Mouse (Mus musculus) hindbrain, postnatal 0 days (tissue): ENCODE measurements around the gene Mcam. TPM values are rescaled to one million over a fixed set of nuclear protein-coding genes. Genes with fewer than 3 reads are reported as not detected.

ENCODE experiments used
- ATAC-seq: fragments of 200-750 bp; cut with Nextera tagmentation; 2 replicates; pipeline ENCODE4 v1.8.0; 2017; ENCODE audit warnings: mild to moderate bottlenecking, moderate TSS enrichment, moderate library complexity
- DNase-seq: peaks from one replicate; pipeline ENCODE4 v3.0.0-alpha.2; 2015; ENCODE audit warnings: low spot score
- H3K27ac ChIP-seq: fragments of 300-500 bp; sonication (generic); 2 replicates; pipeline ENCODE4 v1.5.1; 2014; ENCODE audit warnings: mild to moderate bottlenecking
- H3K27me3 ChIP-seq: fragments of 300-500 bp; sonication (generic); 2 replicates; pipeline ENCODE4 v1.6.1; 2014; ENCODE audit warnings: low read length, mixed read lengths; ENCODE audit not compliant: insufficient read depth
- H3K36me3 ChIP-seq: fragments of 300-500 bp; sonication (generic); 2 replicates; pipeline ENCODE4 v1.6.1; 2014; ENCODE audit warnings: low read length, mixed read lengths; ENCODE audit not compliant: insufficient read depth
- H3K4me1 ChIP-seq: fragments of 300-500 bp; sonication (generic); 2 replicates; pipeline ENCODE4 v1.6.1; 2014; ENCODE audit warnings: antibody characterized with exemption, low read length, mixed read lengths; ENCODE audit not compliant: insufficient read depth
- H3K4me2 ChIP-seq: fragments of 300-500 bp; sonication (generic); 2 replicates; pipeline ENCODE4 v1.6.1; 2014; ENCODE audit warnings: low read depth, mild to moderate bottlenecking, low read length, moderate library complexity, mixed read lengths
- H3K4me3 ChIP-seq: fragments of 300-500 bp; sonication (generic); 2 replicates; pipeline ENCODE4 v1.5.1; 2014; ENCODE audit warnings: low read length
- H3K9ac ChIP-seq: fragments of 300-500 bp; sonication (generic); replicated peaks from 2 replicates; pipeline ENCODE4 v1.6.1; 2014; ENCODE audit warnings: mild to moderate bottlenecking, low read length, moderate library complexity, mixed read lengths
- H3K9me3 ChIP-seq: fragments of 300-500 bp; sonication (generic); 2 replicates; pipeline ENCODE4 v1.6.1; 2016; ENCODE audit warnings: low read length, mixed read lengths
- CTCF ChIP-seq: IDR thresholded peaks from 2 replicates; pipeline ENCODE4 v1.5.1; 2016; ENCODE audit warnings: antibody characterized with exemption, control low read depth, low read depth
- WGBS: fragments of 180-500 bp; shearing (Covaris S2); extraction: QIAGEN DNeasy Blood & Tissue Kit; methylation state at CpG from one replicate; pipeline ENCODE4 v1.1.7; 2014; 5-methylcytosine and 5-hydroxymethylcytosine counted together
- polyA plus RNA-seq: library from polyadenylated mRNA; unstranded; fragments of >200 nt; fragmentation: Nextera tagmentation; extraction: Ambion mirVana; gene quantifications from 2 replicates; pipeline ENCODE4 v1.2.1, GENCODE M21; 2015
- total RNA-seq: library from RNA; depleted of rRNA; stranded (reverse); fragments of >200 nt; gene quantifications from 2 replicates; pipeline ENCODE4 v1.2.3, GENCODE M21; 2014; rRNA removed

Gene Mcam
- 23.7 and 29.5 TPM in 2 replicates for total RNA-seq
- polyA plus RNA-seq: 8.0 and 9.0 TPM in 2 replicates

GRCm38 (mm10) chr9:44134101-44134850, at the start of gene Mcam:
Gene Mcam (plus strand): TSS chr9:44134469.
- no peak for TF ChIP-seq CTCF
- Histone ChIP-seq H3K9ac (peak within 1 kb of the TSS; percentile 39; the same call in 1 of the 2 replicates), H3K9me3 (no peaks in the 10 kb centered on the region), H3K27me3 (peaks cover 21% of the 10 kb centered on the region; the same call in 1 of the 2 replicates), H3K4me1 (peaks cover 8% of the 10 kb centered on the region), H3K4me3 (peak within 1 kb of the TSS; percentile 42), H3K4me2 (peak within 1 kb of the TSS; percentile 63), H3K27ac (peak within 1 kb of the TSS; percentile 32; the same call in 1 of the 2 replicates), H3K36me3 (no peaks in the 10 kb centered on the region)
- DNase-seq (peak; percentile 75), ATAC-seq (peak; percentile 43; the same call in 1 of the 2 replicates)
- WGBS: 1% methylated on average over 52 of the region's 55 CpGs

- H3K27me3 ChIP-seq: peaks cover 14% of the 10 kb centered on the region; the same call in 1 of the 2 replicates
- WGBS: under 1% methylated on average over 54 of the region's 62 CpGs
- no peaks in the 10 kb centered on the region for H3K36me3 ChIP-seq
- H3K9me3 ChIP-seq: no peaks in the 10 kb centered on the region
- peaks cover 22% of the 10 kb centered on the region for H3K4me1 ChIP-seq
- peak; percentile 80 for DNase-seq
- H3K4me2 ChIP-seq: peak overlapping the region; percentile 93
- no peak for TF ChIP-seq CTCF
- H3K27ac ChIP-seq: no peak overlapping the region
- ATAC-seq: peak; percentile 54
- peak overlapping the region; percentile 57 for H3K4me3 ChIP-seq
- H3K9ac ChIP-seq: peak overlapping the region; percentile 57
These were observed 49.5 kb upstream of the Mcam start for GRCm38 (mm10) chr9:44084659-44085229.

- no peak for TF ChIP-seq CTCF
- peaks cover 22% of the 10 kb centered on the region for H3K4me1 ChIP-seq
- DNase-seq: no peak
- no peaks in the 10 kb centered on the region for H3K36me3 ChIP-seq
- peaks cover 14% of the 10 kb centered on the region; the same call in 1 of the 2 replicates for H3K27me3 ChIP-seq
- H3K9me3 ChIP-seq: no peaks in the 10 kb centered on the region
- H3K4me2 ChIP-seq: peak overlapping the region; percentile 93
- H3K27ac ChIP-seq: no peak overlapping the region
- peak overlapping the region; percentile 57 for H3K9ac ChIP-seq
- WGBS: 6% methylated on average over 10 of the region's 10 CpGs
- ATAC-seq: no peak
- peak overlapping the region; percentile 57 for H3K4me3 ChIP-seq
These were observed 49.0 kb upstream of the Mcam start for GRCm38 (mm10) chr9:44085276-44085675.

GRCm38 (mm10) chr9:44085741-44086665, 48.3 kb upstream of the Mcam start:
- Histone ChIP-seq H3K4me3 (peak overlapping the region; percentile 57), H3K27me3 (peaks cover 14% of the 10 kb centered on the region; the same call in 1 of the 2 replicates), H3K27ac (peak overlapping the region; percentile 42; the same call in 1 of the 2 replicates), H3K4me2 (peak overlapping the region; percentile 93), H3K4me1 (peaks cover 22% of the 10 kb centered on the region), H3K9me3 (no peaks in the 10 kb centered on the region), H3K36me3 (no peaks in the 10 kb centered on the region), H3K9ac (no peak overlapping the region)
- DNase-seq: peak; percentile 36
- ATAC-seq: 0 out of 2 replicates have a peak, but pooled peaks have one; percentile 13
- TF ChIP-seq CTCF: no peak
- 53% methylated on average over 15 of the region's 15 CpGs for WGBS

GRCm38 (mm10) chr9:44086960-44087359, 47.3 kb upstream of the Mcam start:
- TF ChIP-seq CTCF: no peak
- peaks cover 14% of the 10 kb centered on the region; the same call in 1 of the 2 replicates for H3K27me3 ChIP-seq
- no peak overlapping the region for H3K27ac ChIP-seq
- peaks cover 22% of the 10 kb centered on the region for H3K4me1 ChIP-seq
- H3K4me3 ChIP-seq: no peak overlapping the region
- H3K4me2 ChIP-seq: peak overlapping the region; percentile 93; the same call in 1 of the 2 replicates
- DNase-seq (no peak), ATAC-seq (no peak)
- 48% methylated on average over 10 of the region's 10 CpGs for WGBS
- H3K9ac ChIP-seq: no peak overlapping the region
- no peaks in the 10 kb centered on the region for H3K36me3 ChIP-seq
- H3K9me3 ChIP-seq: no peaks in the 10 kb centered on the region
